Mouse (Mus musculus) liver (tissue): Measurements from ENCODE around the gene Zfp664.

Experiments used
- DNase-seq: peaks from one replicate; pipeline ENCODE4 v3.0.0-alpha.2; 2020; ENCODE audit warnings: mixed read lengths

Gene Zfp664

GRCm38 (mm10) chr5:124862013-124862866 lies at the start of gene Zfp664, which contains the start of gene Ccdc92:
TSS of gene Zfp664 (plus strand) at chr5:124862691.
TSS of gene Ccdc92 (minus strand) at chr5:124862424.
- peak; percentile 99 for DNase-seq

GRCm38 (mm10) chr5:124814797-124815196 lies 47.7 kb upstream of the Zfp664 start:
- no peak for DNase-seq

- no peak for DNase-seq
Measured at GRCm38 (mm10) chr5:124817050-124817449, 45.4 kb upstream of the Zfp664 start.

DNA sequence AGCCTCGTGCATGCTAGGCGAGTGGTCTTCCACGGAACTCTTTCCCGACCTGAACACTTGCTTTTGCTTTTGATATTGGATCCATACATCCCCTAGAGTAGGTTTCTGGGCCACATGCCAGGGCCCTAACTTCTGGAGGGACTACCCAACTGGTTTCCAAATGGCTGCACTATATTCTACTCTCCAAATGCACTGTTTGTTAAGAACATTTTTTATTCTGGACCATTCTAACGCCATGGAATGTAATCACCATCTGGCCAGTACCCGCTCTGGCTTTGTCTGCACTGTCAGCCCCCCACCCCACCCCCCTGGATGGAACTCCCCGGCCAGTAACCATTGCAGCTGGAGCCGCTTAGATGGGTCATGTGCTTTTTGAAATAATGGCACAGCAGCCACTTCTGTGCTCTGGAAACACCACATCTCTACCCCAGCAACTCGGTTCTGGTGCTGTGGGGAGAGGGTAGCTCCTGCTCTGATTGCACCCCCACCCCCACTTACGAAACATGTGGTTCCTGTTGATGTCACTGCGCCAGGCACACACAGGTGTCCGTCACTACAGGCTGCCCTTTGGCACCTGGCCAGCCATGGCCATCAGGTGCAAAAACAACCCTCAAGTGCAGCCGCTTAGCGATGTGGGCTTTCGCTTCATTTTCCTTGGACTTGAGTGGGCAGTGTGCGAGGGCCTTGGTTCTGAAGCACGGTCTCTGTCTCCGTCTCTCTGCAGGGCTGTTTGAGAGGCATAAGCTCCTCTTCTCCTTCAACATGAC lies 40.2 kb upstream of the Zfp664 start:
- DNase-seq: no peak

GRCm38 (mm10) chr5:124830331-124830730 lies 32.2 kb upstream of the Zfp664 start:
- DNase-seq: no peak

GRCm38 (mm10) chr5:124835218-124835617 lies 27.3 kb upstream of the Zfp664 start:
- no peak for DNase-seq

DNA sequence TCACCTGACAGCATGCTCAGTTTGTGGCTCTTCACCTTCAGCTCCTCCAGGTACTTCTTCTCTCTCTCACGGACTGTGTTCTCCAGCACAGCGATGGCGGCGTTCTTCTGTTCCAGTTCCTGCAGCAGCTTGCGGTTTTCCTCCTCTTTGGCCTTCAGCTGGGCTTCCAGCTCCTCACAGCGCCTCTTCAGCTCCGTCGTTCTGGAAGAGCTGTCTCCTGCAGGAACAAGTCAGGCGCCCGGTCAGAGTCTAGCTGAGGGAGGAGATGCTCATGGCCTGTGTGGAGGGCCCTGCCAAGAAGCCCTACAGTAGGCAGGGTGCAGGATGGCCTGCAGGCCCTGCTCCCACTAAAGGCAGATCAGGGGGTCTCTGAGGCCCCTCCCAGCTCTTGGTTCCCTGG lies 26.4 kb upstream of the Zfp664 start:
- DNase-seq: no peak

GRCm38 (mm10) chr5:124836621-124837020 lies 25.9 kb upstream of the Zfp664 start:
- DNase-seq: no peak

DNA sequence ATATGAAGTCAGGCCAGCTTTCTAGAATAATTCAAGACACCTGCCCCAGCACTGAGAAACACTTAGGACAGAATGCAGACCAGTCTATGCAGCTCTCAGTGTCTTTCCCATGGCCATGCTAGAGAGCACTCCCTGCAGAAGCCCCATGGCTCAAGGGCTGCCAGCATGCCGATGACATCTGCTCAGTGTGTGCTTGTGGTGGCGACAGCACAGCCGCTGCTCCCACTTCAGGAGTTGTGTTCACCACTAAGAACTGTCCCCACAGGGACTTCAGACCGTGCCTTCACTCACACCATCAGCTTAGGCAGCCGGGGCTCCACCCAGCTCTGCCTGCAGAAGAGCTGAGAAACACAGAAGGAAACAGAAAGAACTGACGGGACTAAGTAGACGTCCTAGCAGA lies 22.3 kb upstream of the Zfp664 start:
- DNase-seq: no peak

GRCm38 (mm10) chr5:124840669-124841068 lies 21.8 kb upstream of the Zfp664 start:
- no peak for DNase-seq

- no peak for DNase-seq
Measured at GRCm38 (mm10) chr5:124843386-124843785, 19.1 kb upstream of the Zfp664 start.

DNA sequence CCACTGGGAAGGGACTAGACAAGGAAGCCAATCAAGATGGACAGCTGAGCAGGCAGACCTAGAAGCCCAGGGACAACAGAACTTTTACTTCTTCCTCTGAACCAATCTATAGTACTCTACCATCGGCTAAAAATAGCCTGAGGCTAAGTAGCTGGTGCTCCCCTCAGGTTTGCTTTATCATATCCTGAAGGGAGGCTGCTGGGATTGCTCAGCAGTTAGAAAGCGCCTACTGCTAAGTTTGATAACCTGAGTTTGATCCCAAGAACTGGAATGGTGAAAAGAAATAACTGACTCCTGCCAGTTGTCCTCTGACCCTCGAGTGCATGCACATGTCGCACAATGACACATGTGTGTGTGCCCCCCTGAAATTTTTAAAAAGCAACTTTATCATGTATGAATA lies 17.6 kb upstream of the Zfp664 start:
- no peak for DNase-seq

- no peak for DNase-seq
Measured at GRCm38 (mm10) chr5:124847014-124847413, 15.5 kb upstream of the Zfp664 start.

GRCm38 (mm10) chr5:124848994-124849393 lies 13.5 kb upstream of the Zfp664 start:
- no peak for DNase-seq

- no peak for DNase-seq
Measured at GRCm38 (mm10) chr5:124851572-124851971, 10.9 kb upstream of the Zfp664 start.

GRCm38 (mm10) chr5:124852294-124852693 lies 10.2 kb upstream of the Zfp664 start:
- no peak for DNase-seq

DNA sequence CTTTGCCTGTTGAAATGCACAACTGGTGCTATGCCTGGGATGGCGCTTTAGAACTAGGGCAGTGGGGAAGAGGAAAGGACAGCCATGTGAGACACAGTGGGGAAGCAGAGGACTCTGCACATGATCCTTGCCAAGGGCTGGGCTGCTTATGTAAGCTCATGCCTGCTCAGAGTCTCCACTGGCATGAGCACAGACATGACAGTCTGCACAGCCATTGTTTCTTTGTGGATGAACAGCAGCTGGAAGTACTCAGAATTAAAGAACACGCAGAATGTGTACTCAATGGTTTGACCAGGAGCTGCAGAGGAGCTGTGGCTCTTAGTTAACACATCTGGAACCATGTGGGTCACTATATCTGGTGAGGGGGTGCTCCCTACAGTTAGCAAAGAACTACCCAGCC lies 9.4 kb upstream of the Zfp664 start:
- no peak for DNase-seq

DNA sequence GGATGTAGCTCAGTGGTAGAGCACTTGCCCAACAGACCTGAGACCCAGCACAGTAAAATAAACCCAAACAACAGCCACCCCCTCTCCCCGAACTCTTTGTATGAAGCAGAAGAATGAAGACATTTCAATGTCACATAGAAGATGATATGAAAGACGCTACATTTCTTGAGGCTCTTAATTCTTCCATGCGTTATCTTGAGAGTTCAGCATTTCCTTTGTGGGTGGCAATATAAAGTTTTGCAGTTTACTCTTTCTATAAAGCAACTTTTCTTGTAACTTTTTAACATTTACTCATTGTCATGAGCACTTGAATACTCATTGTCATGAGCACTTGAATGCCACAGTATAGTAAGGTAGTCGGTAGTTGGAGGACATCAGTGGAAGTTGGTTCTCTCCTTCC lies 8.3 kb upstream of the Zfp664 start:
- DNase-seq: no peak

DNA sequence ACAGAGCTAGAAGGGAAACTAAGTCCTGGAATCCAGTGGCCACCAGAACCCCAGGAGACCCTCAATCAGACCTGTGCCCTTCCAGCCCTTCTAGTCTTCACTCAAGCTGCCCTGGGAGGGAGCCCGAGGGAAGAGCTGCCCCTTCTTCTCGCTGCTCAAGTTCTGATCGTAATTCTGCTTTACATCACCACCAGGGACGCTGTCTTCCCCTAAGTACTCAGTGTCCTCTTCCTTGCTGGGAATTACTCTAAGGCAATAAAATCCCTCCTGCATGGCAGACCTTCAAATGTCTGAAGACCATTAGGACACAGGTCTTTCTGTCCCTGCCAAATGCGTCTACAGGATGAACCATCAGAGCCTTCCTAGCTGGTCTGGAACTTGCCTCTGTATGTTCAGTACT lies 2.5 kb upstream of the Zfp664 start:
- no peak for DNase-seq

GRCm38 (mm10) chr5:124861463-124861862 lies 1.0 kb upstream of the Zfp664 start:
- peak; percentile 8 for DNase-seq

DNA sequence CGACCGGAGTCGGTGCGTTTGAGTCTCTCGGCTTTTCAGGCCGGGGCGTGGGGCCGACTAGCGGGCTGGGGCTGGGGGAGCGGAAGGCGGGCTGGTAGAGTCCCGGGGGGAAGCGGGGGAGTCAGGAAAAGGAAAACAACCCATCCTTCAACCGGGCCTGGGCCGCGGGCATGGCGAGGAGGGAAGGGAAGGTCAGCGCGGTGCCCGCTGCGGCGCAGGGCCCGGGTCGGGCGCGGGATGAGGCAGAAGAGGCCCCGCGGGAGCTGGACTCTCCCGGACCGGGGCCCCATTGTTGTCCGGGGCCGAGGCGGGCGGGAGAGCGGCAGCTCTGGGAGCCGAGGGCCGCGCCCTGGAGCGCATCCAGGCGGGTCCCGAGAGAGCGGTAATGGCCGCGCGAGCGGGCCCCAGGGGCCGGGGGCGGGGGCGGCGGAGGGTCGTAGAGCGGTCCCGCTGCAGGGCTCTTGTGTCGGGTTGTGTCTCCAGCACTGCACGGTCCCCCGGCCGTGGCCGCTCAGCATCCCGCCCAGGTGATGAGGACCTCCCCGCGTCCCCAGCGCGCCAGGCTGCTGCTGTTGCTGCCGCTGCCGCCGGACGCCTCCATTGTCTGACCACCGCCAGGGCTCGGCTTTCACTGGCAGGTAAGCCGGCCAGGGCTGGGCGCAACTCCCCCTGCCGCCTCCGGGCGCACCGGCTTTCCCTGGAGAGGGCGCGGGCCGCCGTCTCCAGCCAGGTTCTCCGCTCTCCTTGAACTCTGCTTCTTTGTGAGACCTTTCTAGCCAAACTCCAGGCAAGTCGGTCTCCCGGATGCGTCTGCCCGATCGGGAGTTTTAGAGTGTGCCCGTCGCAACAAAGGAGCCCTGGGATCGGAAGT lies 615 bp downstream of the Zfp664 start:
- DNase-seq: peak; percentile 44

- peak; percentile 40 for DNase-seq
Measured at GRCm38 (mm10) chr5:124868981-124869380, 6.5 kb downstream of the Zfp664 start.

- DNase-seq: no peak
Measured at GRCm38 (mm10) chr5:124872033-124872432, 9.5 kb downstream of the Zfp664 start.
